Mouse (Mus musculus) erythroblast, embryonic 14.5 days (primary cell): ENCODE data around the gene Col23a1. TPM values are rescaled to one million over a fixed set of nuclear protein-coding genes. Genes with fewer than 3 reads are reported as not detected.

ENCODE experiments used
- H3K27me3 ChIP-seq: 2 replicates; pipeline ENCODE4 v1.6.1; 2012; ENCODE audit warnings: inconsistent platforms; ENCODE audit not compliant: control insufficient read depth
- H3K36me3 ChIP-seq: 2 replicates; pipeline ENCODE4 v1.6.1; 2012; ENCODE audit warnings: mild to moderate bottlenecking, inconsistent platforms; ENCODE audit not compliant: control insufficient read depth
- H3K4me1 ChIP-seq: 2 replicates; pipeline ENCODE4 v1.6.1; 2012; ENCODE audit warnings: inconsistent platforms; ENCODE audit not compliant: control insufficient read depth
- H3K4me3 ChIP-seq: replicated peaks from 2 replicates; pipeline ENCODE3; 2012; ENCODE audit warnings: moderate library complexity, mild to moderate bottlenecking, inconsistent platforms
- H3K9me3 ChIP-seq: 2 replicates; pipeline ENCODE4 v1.6.1; 2012; ENCODE audit warnings: low read length, inconsistent platforms, mixed read lengths; ENCODE audit not compliant: control insufficient read depth
- GATA1 ChIP-seq: IDR thresholded peaks from 2 replicates; pipeline ENCODE4 v1.6.1; 2012; ENCODE audit warnings: low read length, inconsistent platforms, mixed read lengths
- TAL1 ChIP-seq: IDR thresholded peaks from 3 replicates; pipeline ENCODE4 v1.6.1; 2012; ENCODE audit warnings: low read length, inconsistent platforms, mixed read lengths
- polyA plus RNA-seq: library from polyadenylated mRNA; stranded (reverse); fragments of >175 nt; gene quantifications from 2 replicates; pipeline ENCODE4 v1.2.3, GENCODE M21; 2012

Gene Col23a1
- polyA plus RNA-seq, 1 experiment, result not detected

DNA sequence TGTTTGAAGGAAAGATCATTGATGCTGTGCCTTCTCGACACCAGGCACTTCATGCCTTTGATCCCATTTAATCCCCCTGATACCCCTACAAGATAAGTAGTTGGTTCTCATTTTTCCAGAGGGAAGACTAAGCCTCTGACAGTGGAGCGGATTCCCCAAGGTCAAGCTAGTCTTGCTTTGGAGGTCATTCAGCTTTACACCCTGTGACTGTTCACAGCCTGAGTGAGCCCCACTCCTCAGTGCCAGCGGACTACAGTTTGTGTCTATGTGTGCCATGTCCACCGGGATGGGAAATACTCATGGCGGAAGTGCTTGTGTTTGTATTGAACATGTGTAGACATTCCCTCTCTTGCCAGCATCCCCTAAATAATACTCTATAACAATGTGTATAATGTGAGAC, 74.6 kb downstream of the Col23a1 start:
- no peaks in the 10 kb centered on the region for H3K27me3 ChIP-seq
- no peaks in the 10 kb centered on the region for H3K36me3 ChIP-seq
- H3K4me3 ChIP-seq, result no peak overlapping the region
- TF ChIP-seq TAL1, result no peak
- no peak for TF ChIP-seq GATA1
- H3K9me3 ChIP-seq, result no peaks in the 10 kb centered on the region
- no peaks in the 10 kb centered on the region for H3K4me1 ChIP-seq

GRCm38 (mm10) chr11:51367334-51367733, 77.6 kb downstream of the Col23a1 start:
- Histone ChIP-seq H3K4me1 (no peaks in the 10 kb centered on the region), H3K27me3 (no peaks in the 10 kb centered on the region), H3K4me3 (no peak overlapping the region), H3K9me3 (peaks cover 3% of the 10 kb centered on the region; the same call in 1 of the 2 replicates), H3K36me3 (no peaks in the 10 kb centered on the region)
- TF ChIP-seq GATA1 (no peak), TAL1 (no peak)

GRCm38 (mm10) chr11:51370273-51370672, 80.6 kb downstream of the Col23a1 start:
- no peaks in the 10 kb centered on the region for H3K36me3 ChIP-seq

DNA sequence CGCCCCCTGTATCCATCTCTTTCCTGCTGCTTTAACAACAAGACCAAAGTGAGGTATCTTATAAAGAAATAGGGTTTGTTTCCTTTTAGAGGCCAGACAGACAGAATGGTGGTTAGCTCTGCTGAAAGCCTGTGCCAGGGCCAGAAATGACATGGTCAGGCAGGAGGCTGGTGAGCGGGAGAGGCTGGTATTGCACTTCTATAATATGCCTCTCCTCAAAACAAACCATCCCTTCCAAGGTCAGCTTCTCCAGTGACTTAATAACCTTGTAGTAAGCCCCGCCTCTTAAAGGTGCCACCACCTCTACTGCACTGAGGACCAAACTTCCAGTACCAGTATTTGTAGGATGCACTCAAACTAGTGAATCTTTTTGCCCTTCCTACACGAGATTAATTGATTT, 81.6 kb downstream of the Col23a1 start:
- no peaks in the 10 kb centered on the region for H3K4me1 ChIP-seq
- peaks cover 3% of the 10 kb centered on the region; the same call in 1 of the 2 replicates for H3K9me3 ChIP-seq
- TF ChIP-seq TAL1, result no peak
- no peak for TF ChIP-seq GATA1
- no peak overlapping the region for H3K4me3 ChIP-seq
- no peaks in the 10 kb centered on the region for H3K36me3 ChIP-seq
- H3K27me3 ChIP-seq, result peaks cover 2% of the 10 kb centered on the region; the same call in 1 of the 2 replicates

More at GRCm38 (mm10) chr11:51370273-51370672, 80.6 kb downstream of the Col23a1 start:
- Histone ChIP-seq H3K4me3 (no peak overlapping the region), H3K9me3 (peaks cover 3% of the 10 kb centered on the region; the same call in 1 of the 2 replicates), H3K4me1 (no peaks in the 10 kb centered on the region), H3K27me3 (peaks cover 2% of the 10 kb centered on the region; the same call in 1 of the 2 replicates)
- TF ChIP-seq GATA1, result no peak
- TF ChIP-seq TAL1, result no peak

DNA sequence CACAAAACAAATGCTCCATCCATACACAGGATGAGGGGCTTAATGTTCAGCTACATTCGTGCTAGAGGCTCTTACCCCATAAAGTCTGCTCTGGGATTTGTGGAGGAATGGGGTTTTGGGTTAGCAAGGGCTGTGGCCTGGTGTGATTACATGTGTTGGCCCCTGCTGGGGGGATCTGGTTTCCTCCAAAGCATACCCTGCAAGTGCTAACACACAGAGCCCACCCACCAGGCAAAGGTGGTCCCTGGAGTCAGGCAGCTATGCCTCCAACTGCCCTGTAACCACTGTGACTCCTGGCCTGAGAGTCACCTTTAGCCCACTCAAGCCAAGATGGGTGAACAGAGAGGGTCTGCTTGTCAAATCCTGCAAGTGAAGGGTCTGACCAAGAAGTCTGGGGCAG, 82.2 kb downstream of the Col23a1 start:
- no peak overlapping the region for H3K4me3 ChIP-seq
- no peaks in the 10 kb centered on the region for H3K4me1 ChIP-seq
- no peaks in the 10 kb centered on the region for H3K36me3 ChIP-seq
- peaks cover 2% of the 10 kb centered on the region; the same call in 1 of the 2 replicates for H3K27me3 ChIP-seq
- no peak for TF ChIP-seq GATA1
- no peak for TF ChIP-seq TAL1
- peaks cover 3% of the 10 kb centered on the region; the same call in 1 of the 2 replicates for H3K9me3 ChIP-seq

DNA sequence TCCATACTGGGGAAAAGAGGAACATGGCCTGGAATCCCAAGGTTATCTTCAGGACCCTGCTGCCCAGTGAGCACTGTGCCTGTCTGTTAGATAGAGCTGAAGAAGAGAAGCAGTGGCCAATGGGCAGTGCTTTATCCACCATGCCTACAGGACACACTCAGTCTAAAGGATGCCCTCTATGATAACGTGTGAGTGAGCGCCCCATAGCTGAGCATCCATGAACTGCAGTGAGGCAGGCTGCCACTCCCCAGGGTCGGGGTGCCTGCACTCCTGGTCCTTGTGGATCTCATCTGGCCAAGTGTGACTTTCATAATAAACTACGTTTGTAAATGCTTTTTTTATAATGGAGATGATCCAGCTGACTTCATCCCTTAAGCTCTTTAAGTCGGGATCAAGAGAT, 87.5 kb downstream of the Col23a1 start:
- Histone ChIP-seq H3K36me3 (no peaks in the 10 kb centered on the region), H3K4me1 (no peaks in the 10 kb centered on the region), H3K9me3 (no peaks in the 10 kb centered on the region), H3K4me3 (no peak overlapping the region), H3K27me3 (peaks cover 4% of the 10 kb centered on the region; the same call in 1 of the 2 replicates)
- no peak for TF ChIP-seq GATA1
- no peak for TF ChIP-seq TAL1

- Histone ChIP-seq H3K4me3 (no peak overlapping the region), H3K4me1 (peaks cover 7% of the 10 kb centered on the region), H3K9me3 (no peaks in the 10 kb centered on the region), H3K36me3 (no peaks in the 10 kb centered on the region), H3K27me3 (peaks cover 4% of the 10 kb centered on the region)
- no peak for TF ChIP-seq GATA1
- TF ChIP-seq TAL1, result no peak
These were observed 99.2 kb downstream of the Col23a1 start for GRCm38 (mm10) chr11:51388892-51389340.

GRCm38 (mm10) chr11:51389763-51390162, 100.0 kb downstream of the Col23a1 start:
- no peak for TF ChIP-seq TAL1
- TF ChIP-seq GATA1, result no peak
- Histone ChIP-seq H3K4me3 (no peak overlapping the region), H3K36me3 (no peaks in the 10 kb centered on the region), H3K9me3 (no peaks in the 10 kb centered on the region), H3K27me3 (peaks cover 11% of the 10 kb centered on the region), H3K4me1 (no peaks in the 10 kb centered on the region)

- Histone ChIP-seq H3K4me1 (no peaks in the 10 kb centered on the region), H3K27me3 (peaks cover 18% of the 10 kb centered on the region), H3K9me3 (no peaks in the 10 kb centered on the region), H3K4me3 (no peak overlapping the region), H3K36me3 (no peaks in the 10 kb centered on the region)
- no peak for TF ChIP-seq GATA1
- no peak for TF ChIP-seq TAL1
These were observed 100.8 kb downstream of the Col23a1 start for GRCm38 (mm10) chr11:51390521-51390920.

DNA sequence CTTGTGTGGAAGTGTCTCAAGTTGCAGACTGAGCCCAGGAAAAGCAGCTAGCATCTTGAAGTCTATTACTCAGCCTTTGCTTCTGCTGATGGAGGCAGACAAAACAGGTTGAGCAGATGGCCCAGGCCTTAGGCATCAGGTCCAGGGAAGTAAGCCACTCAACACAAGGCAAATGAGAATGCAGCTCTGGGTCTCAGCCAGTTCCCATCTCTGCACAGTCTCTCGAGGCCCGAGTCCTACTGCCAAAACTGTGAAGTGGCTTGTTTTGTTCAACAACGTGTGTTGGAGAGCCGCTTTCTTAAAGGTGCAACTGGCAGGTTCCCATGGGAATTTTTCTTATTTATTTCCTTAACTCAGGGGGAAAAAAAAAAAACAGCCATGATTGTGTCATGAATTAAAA, 101.8 kb downstream of the Col23a1 start:
- Histone ChIP-seq H3K4me3 (no peak overlapping the region), H3K36me3 (no peaks in the 10 kb centered on the region), H3K9me3 (no peaks in the 10 kb centered on the region), H3K27me3 (peaks cover 24% of the 10 kb centered on the region), H3K4me1 (no peaks in the 10 kb centered on the region)
- TF ChIP-seq GATA1, result no peak
- TF ChIP-seq TAL1, result no peak
